Comparison of ENCODE assay signal across 7 mouse cellular contexts in the genomic region with DNA sequence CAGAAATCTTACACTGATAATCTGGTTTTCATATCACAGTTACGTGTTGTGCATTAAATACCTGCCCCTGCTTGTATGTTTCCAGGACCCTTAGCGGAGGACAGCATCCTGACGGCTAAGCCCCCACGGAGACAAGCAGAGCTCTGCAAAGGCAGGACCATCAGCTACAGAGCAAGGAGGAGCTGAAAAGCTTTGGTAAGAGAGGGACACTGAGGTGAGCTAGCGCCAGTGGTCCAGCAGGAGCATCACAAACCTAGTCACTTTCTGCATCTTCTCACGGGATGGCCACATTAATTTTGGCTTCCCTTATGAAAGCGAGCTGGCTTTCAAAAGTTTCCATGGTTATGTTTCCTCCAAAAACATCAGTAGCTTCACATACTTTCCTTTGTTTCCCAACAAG. TPM values are rescaled to one million over a fixed set of nuclear protein-coding genes. Genes with fewer than 3 reads are reported as not detected.
DNase-seq lines count a peak whose midpoint lies in the region; ATAC-seq lines count a peak whose summit lies in the region.

No protein-coding gene starts in this region.

- DNase-seq in lung, postnatal 14 days: no peak
- DNase-seq in adrenal gland, postnatal 4 days (ENCODE audit: low spot score in 2 of 2): no peak
- DNase-seq in natural killer cell, adult 2 months (ENCODE audit: low spot score in 2 of 2): no peak

- H3K27me3 ChIP-seq in lung, embryonic 16.5 days (ENCODE audit: control insufficient read depth, insufficient read depth, low read depth, low read length): no peaks in the 10 kb centered on the region
- H3K27me3 ChIP-seq in forebrain, embryonic 16.5 days (replicated peaks; ENCODE audit: control insufficient read depth, insufficient read depth, low read length): no peaks in the 10 kb centered on the region
- H3K27me3 ChIP-seq in liver, embryonic 15.5 days: peaks cover 18% of the 10 kb centered on the region

- peak overlapping the region; percentile 60; the same call in 1 of the 2 replicates for H3K9ac ChIP-seq in lung, embryonic 16.5 days (ENCODE audit: low read length)
- H3K9ac ChIP-seq in forebrain, embryonic 16.5 days (replicated peaks; ENCODE audit: low read depth, low read length): peak overlapping the region; percentile 56
- H3K9ac ChIP-seq in liver, embryonic 15.5 days: no peak overlapping the region

- H3K36me3 ChIP-seq in lung, embryonic 16.5 days (ENCODE audit: control insufficient read depth, insufficient read depth, low read length): no peaks in the 10 kb centered on the region
- H3K36me3 ChIP-seq in forebrain, embryonic 16.5 days (ENCODE audit: control insufficient read depth, insufficient read depth): no peaks in the 10 kb centered on the region
- no peaks in the 10 kb centered on the region for H3K36me3 ChIP-seq in liver, embryonic 15.5 days (replicated peaks)

- peak overlapping the region; percentile 84 for H3K4me2 ChIP-seq in lung, embryonic 16.5 days (ENCODE audit: low read depth, low read length)
- H3K4me2 ChIP-seq in forebrain, embryonic 16.5 days (ENCODE audit: low read length): peak overlapping the region; percentile 98
- peak overlapping the region; percentile 50 for H3K4me2 ChIP-seq in liver, embryonic 15.5 days

- 2% methylated on average over 7 of the region's 7 CpGs for WGBS in lung, embryonic 16.5 days
- 2% methylated on average over 7 of the region's 7 CpGs for WGBS in forebrain, embryonic 16.5 days
- WGBS in liver, embryonic 15.5 days (ENCODE audit: insufficient replicate concordance): 7% methylated on average over 7 of the region's 7 CpGs

- ATAC-seq in lung, embryonic 16.5 days (ENCODE audit: low read depth): peak; percentile 52; the same call in 1 of the 2 replicates
- peak; percentile 55 for ATAC-seq in forebrain, embryonic 16.5 days
- ATAC-seq in liver, embryonic 15.5 days (ENCODE audit: insufficient read depth): no peak
- ATAC-seq in inflammation-experienced regulatory T-cells, adult 6 months: no peak

- peaks cover 4% of the 10 kb centered on the region for H3K9me3 ChIP-seq in lung, embryonic 16.5 days (ENCODE audit: control insufficient read depth, low read length)
- no peaks in the 10 kb centered on the region for H3K9me3 ChIP-seq in forebrain, embryonic 16.5 days (ENCODE audit: control insufficient read depth, low read length)
- 0 out of 2 replicates have a peak, but pooled peaks cover 6% of the 10 kb centered on the region for H3K9me3 ChIP-seq in liver, embryonic 15.5 days (replicated peaks)

- peak overlapping the region; percentile 49 for H3K4me3 ChIP-seq in lung, embryonic 16.5 days (ENCODE audit: low read length)
- H3K4me3 ChIP-seq in forebrain, embryonic 16.5 days (replicated peaks; ENCODE audit: low read length): peak overlapping the region; percentile 49
- H3K4me3 ChIP-seq in liver, embryonic 15.5 days (replicated peaks): no peak overlapping the region

- no peak overlapping the region for H3K27ac ChIP-seq in lung, embryonic 16.5 days (ENCODE audit: low read length)
- no peak overlapping the region for H3K27ac ChIP-seq in forebrain, embryonic 16.5 days (ENCODE audit: low read length)
- no peak overlapping the region for H3K27ac ChIP-seq in liver, embryonic 15.5 days (replicated peaks)

- H3K4me1 ChIP-seq in lung, embryonic 16.5 days (replicated peaks; ENCODE audit: control insufficient read depth, insufficient read depth, low read length): no peaks in the 10 kb centered on the region
- peaks cover 7% of the 10 kb centered on the region for H3K4me1 ChIP-seq in forebrain, embryonic 16.5 days (replicated peaks; ENCODE audit: control insufficient read depth, insufficient read depth, low read length)
- H3K4me1 ChIP-seq in liver, embryonic 15.5 days (replicated peaks): 0 out of 2 replicates have a peak, but pooled peaks cover 7% of the 10 kb centered on the region

RNA-seq across cellular contexts. Expression of a gene that starts 1.7 kb away (rescaled TPM):
- polyA plus RNA-seq in lung, embryonic 16.5 days (2015; fragmentation: Nextera tagmentation; extraction: Ambion mirVana): 12.5 and 18.1 TPM in 2 replicates
- 26.3 and 26.7 TPM in 2 replicates for polyA plus RNA-seq in forebrain, embryonic 16.5 days (2015; fragmentation: Nextera tagmentation; extraction: Ambion mirVana)
- 69.3 and 73.4 TPM in 2 replicates for polyA plus RNA-seq in liver, embryonic 15.5 days (2015; fragmentation: Nextera tagmentation; extraction: Ambion mirVana)
- polyA plus RNA-seq in inflammation-experienced regulatory T-cells, adult 6 months (2017; shearing (Covaris generic)): 100 to 1,000 TPM; 200 to 462 (median 264) TPM
- 10 to 100 TPM in 1 of 2 experiments, 1 to 10 TPM in 1; 7.2 to 12.0 TPM for total RNA-seq in adrenal gland, postnatal 4 days (2021)

RNA-seq across cellular contexts. Expression of a gene that starts 33.0 kb away (rescaled TPM):
- polyA plus RNA-seq in lung, embryonic 16.5 days (2015; fragmentation: Nextera tagmentation; extraction: Ambion mirVana): 2.3 and 3.0 TPM in 2 replicates
- 0.30 and 0.46 TPM in 2 replicates for polyA plus RNA-seq in forebrain, embryonic 16.5 days (2015; fragmentation: Nextera tagmentation; extraction: Ambion mirVana)
- 0.15 and 0.18 TPM in 2 replicates for polyA plus RNA-seq in liver, embryonic 15.5 days (2015; fragmentation: Nextera tagmentation; extraction: Ambion mirVana)
- under 1 TPM; 0.57 to 0.67 (median 0.58) TPM for polyA plus RNA-seq in inflammation-experienced regulatory T-cells, adult 6 months (2017; shearing (Covaris generic))
- total RNA-seq in adrenal gland, postnatal 4 days (2021): 1 to 10 TPM; 5.1 to 8.1 TPM

RNA-seq across cellular contexts. Expression of a gene that starts 37.4 kb away (rescaled TPM):
- polyA plus RNA-seq in lung, embryonic 16.5 days (2015; fragmentation: Nextera tagmentation; extraction: Ambion mirVana): 30.8 and 32.7 TPM in 2 replicates
- polyA plus RNA-seq in forebrain, embryonic 16.5 days (2015; fragmentation: Nextera tagmentation; extraction: Ambion mirVana): 23.9 and 24.0 TPM in 2 replicates
- 8.4 and 11.1 TPM in 2 replicates for polyA plus RNA-seq in liver, embryonic 15.5 days (2015; fragmentation: Nextera tagmentation; extraction: Ambion mirVana)
- polyA plus RNA-seq in inflammation-experienced regulatory T-cells, adult 6 months (2017; shearing (Covaris generic)): 1 to 10 TPM; 5.8 to 8.6 (median 6.7) TPM
- total RNA-seq in adrenal gland, postnatal 4 days (2021): 10 to 100 TPM; 16.5 to 19.2 TPM

RNA-seq across cellular contexts. Expression of a gene that starts 51.4 kb away (rescaled TPM):
- 0.06 TPM in 1 of 2 replicates, not detected in the other for polyA plus RNA-seq in lung, embryonic 16.5 days (2015; fragmentation: Nextera tagmentation; extraction: Ambion mirVana)
- not detected in 2 replicates for polyA plus RNA-seq in forebrain, embryonic 16.5 days (2015; fragmentation: Nextera tagmentation; extraction: Ambion mirVana)
- not detected in 2 replicates for polyA plus RNA-seq in liver, embryonic 15.5 days (2015; fragmentation: Nextera tagmentation; extraction: Ambion mirVana)
- polyA plus RNA-seq in inflammation-experienced regulatory T-cells, adult 6 months (2017; shearing (Covaris generic)): not detected
- total RNA-seq in adrenal gland, postnatal 4 days (2021): not detected

RNA-seq across cellular contexts. Expression of a gene that starts 52.9 kb away (rescaled TPM):
- polyA plus RNA-seq in lung, embryonic 16.5 days (2015; fragmentation: Nextera tagmentation; extraction: Ambion mirVana): 0.89 and 0.99 TPM in 2 replicates
- 15.8 and 17.3 TPM in 2 replicates for polyA plus RNA-seq in forebrain, embryonic 16.5 days (2015; fragmentation: Nextera tagmentation; extraction: Ambion mirVana)
- polyA plus RNA-seq in liver, embryonic 15.5 days (2015; fragmentation: Nextera tagmentation; extraction: Ambion mirVana): 0.06 TPM in 2 replicates
- polyA plus RNA-seq in inflammation-experienced regulatory T-cells, adult 6 months (2017; shearing (Covaris generic)): under 1 TPM in 1 of 3 experiments, not detected in 2; 0.05 TPM
- total RNA-seq in adrenal gland, postnatal 4 days (2021): 1 to 10 TPM; 7.8 to 8.2 TPM

Comparison
In these comparisons a context has a peak if more than half of its experiments do, and no peak if none do; other contexts are left out.
1. ATAC-seq: peak in lung, embryonic 16.5 days (single experiment) and forebrain, embryonic 16.5 days (single experiment); none in liver, embryonic 15.5 days (single experiment) and inflammation-experienced regulatory T-cells, adult 6 months (single experiment).
2. Peak in every context shown above with its lines, with median percentiles within 50 percentile points of each other: H3K4me2 ChIP-seq.